Mouse (Mus musculus) midbrain, postnatal 0 days (tissue): ENCODE measurements around the gene Rwdd2a. TPM values are rescaled to one million over a fixed set of nuclear protein-coding genes. Genes with fewer than 3 reads are reported as not detected.

Experiments used
- ATAC-seq: fragments of 200-750 bp; cut with Nextera tagmentation; 2 replicates; pipeline ENCODE4 v1.8.0; 2017; ENCODE audit warnings: moderate number of reproducible peaks, mild to moderate bottlenecking, moderate TSS enrichment, moderate library complexity; ENCODE audit not compliant: low FRiP score
- DNase-seq: peaks from one replicate; pipeline ENCODE4 v3.0.0-alpha.2; 2015; ENCODE audit warnings: low spot score
- H3K27ac ChIP-seq: fragments of 300-500 bp; sonication (generic); 2 replicates; pipeline ENCODE4 v1.5.1; 2014; ENCODE audit warnings: low read depth, mild to moderate bottlenecking, low read length, mixed read lengths
- H3K27me3 ChIP-seq: fragments of 300-500 bp; sonication (generic); 2 replicates; pipeline ENCODE4 v1.6.1; 2014; ENCODE audit warnings: low read length, control low read depth, mixed read lengths; ENCODE audit not compliant: insufficient read depth
- H3K36me3 ChIP-seq: fragments of 300-500 bp; sonication (generic); 2 replicates; pipeline ENCODE4 v1.6.1; 2014; ENCODE audit warnings: low read length, control low read depth, mixed read lengths; ENCODE audit not compliant: insufficient read depth
- H3K4me1 ChIP-seq: fragments of 300-500 bp; sonication (generic); 2 replicates; pipeline ENCODE4 v1.6.1; 2014; ENCODE audit warnings: mild to moderate bottlenecking, control low read depth, antibody characterized with exemption, low read length, mixed read lengths; ENCODE audit not compliant: insufficient read depth
- H3K4me2 ChIP-seq: fragments of 300-500 bp; sonication (generic); 2 replicates; pipeline ENCODE4 v1.6.1; 2014; ENCODE audit warnings: low read depth, mild to moderate bottlenecking, low read length, mixed read lengths; ENCODE audit not compliant: poor library complexity, severe bottlenecking
- H3K4me3 ChIP-seq: fragments of 300-500 bp; sonication (generic); 2 replicates; pipeline ENCODE4 v1.5.1; 2014; ENCODE audit warnings: low read depth, mild to moderate bottlenecking, low read length, moderate library complexity
- H3K9ac ChIP-seq: fragments of 300-500 bp; sonication (generic); replicated peaks from 2 replicates; pipeline ENCODE4 v1.6.1; 2014; ENCODE audit warnings: mild to moderate bottlenecking, low read length, moderate library complexity, mixed read lengths; ENCODE audit not compliant: poor library complexity, severe bottlenecking
- H3K9me3 ChIP-seq: fragments of 300-500 bp; sonication (generic); 2 replicates; pipeline ENCODE4 v1.6.1; 2016; ENCODE audit warnings: low read length, control low read depth
- CTCF ChIP-seq: IDR thresholded peaks from 2 replicates; pipeline ENCODE4 v1.5.1; 2016; ENCODE audit warnings: antibody characterized with exemption, mild to moderate bottlenecking
- WGBS: fragments of 180-500 bp; shearing (Covaris S2); extraction: QIAGEN DNeasy Blood & Tissue Kit; methylation state at CpG from one replicate; pipeline ENCODE4 v1.1.7; 2014; 5-methylcytosine and 5-hydroxymethylcytosine counted together
- polyA plus RNA-seq: library from polyadenylated mRNA; unstranded; fragments of >200 nt; fragmentation: Nextera tagmentation; extraction: Ambion mirVana; gene quantifications from 2 replicates; pipeline ENCODE4 v1.2.1, GENCODE M21; 2015
- total RNA-seq: library from RNA; depleted of rRNA; stranded (reverse); fragments of >200 nt; gene quantifications from 2 replicates; pipeline ENCODE4 v1.2.3, GENCODE M21; 2014; rRNA removed

The Rwdd2a gene
- total RNA-seq: 30.4 and 38.7 TPM in 2 replicates
- polyA plus RNA-seq: 75.0 and 75.5 TPM in 2 replicates

DNA sequence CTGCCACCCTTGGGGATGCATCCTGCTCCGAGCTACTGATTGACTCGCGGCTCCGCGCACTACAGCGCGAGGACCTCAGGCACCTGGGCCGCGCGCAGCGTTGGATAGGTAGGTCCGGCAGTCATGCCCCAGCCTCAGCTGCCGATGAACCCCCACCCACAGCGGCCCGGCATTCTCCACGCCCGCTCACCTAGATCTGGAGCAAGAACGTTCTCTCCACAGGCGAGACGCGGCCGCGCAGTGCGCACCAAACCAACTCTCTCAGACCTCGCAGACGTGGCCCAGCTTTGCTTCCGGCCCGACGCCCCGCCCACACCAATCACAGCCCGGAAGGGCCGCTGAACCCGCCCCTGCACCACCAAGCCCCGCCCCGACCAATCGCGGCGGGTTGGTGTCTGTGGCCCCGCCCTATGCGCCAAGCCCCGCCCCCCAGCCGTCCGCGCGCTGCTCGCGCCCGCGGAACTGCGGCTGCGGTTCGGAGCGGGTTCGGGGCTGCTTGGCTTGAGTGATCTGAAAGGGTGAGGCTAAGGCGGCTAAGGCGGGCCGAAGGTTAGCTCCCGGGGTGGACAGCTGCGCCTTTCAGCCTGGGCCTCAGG lies at the start of gene Rwdd2a, which contains the start of gene Pgm3:
Gene Rwdd2a, plus strand, starts transcription at position 452 of the 596 bp plus-strand sequence.
Gene Pgm3, minus strand, starts transcription at position 303 of the 596 bp plus-strand sequence.
- H3K4me2 ChIP-seq: peak within 1 kb of the TSS; percentile 98
- H3K4me3 ChIP-seq: peak within 1 kb of the TSS; percentile 73
- H3K27ac ChIP-seq: peak within 1 kb of the TSS; percentile 70
- no peaks in the 10 kb centered on the region for H3K27me3 ChIP-seq
- TF ChIP-seq CTCF: no peak
- H3K9ac ChIP-seq: peak within 1 kb of the TSS; percentile 86
- peaks cover 4% of the 10 kb centered on the region for H3K36me3 ChIP-seq
- DNase-seq: peak; percentile 97
- WGBS: under 1% methylated on average over 59 of the region's 59 CpGs
- peaks cover 7% of the 10 kb centered on the region; the same call in 1 of the 2 replicates for H3K4me1 ChIP-seq
- no peaks in the 10 kb centered on the region for H3K9me3 ChIP-seq
- ATAC-seq: peak; percentile 97

DNA sequence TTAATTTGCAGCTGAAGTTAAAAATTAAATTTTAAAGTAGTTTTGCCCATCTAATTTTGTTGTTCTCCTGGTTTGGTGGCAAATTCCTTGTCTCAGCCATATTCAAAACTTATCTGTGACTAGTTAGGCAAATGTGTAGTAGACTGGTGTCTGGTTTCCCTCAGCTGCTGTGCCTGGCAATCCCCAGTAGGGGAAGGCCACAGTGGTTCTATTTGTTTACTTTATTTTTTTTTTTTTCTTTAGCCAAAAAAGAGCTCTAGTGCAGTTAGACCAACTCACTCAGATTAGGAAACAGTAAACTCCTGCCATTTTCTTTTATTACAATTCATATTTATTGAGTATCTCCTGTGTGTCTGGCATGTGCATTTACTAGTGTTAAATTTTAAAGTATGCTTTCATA lies 49.5 kb upstream of the Rwdd2a start:
- Histone ChIP-seq H3K27ac (no peak overlapping the region), H3K4me3 (no peak overlapping the region), H3K4me2 (no peak overlapping the region), H3K4me1 (no peaks in the 10 kb centered on the region), H3K9ac (no peak overlapping the region), H3K36me3 (peaks cover 42% of the 10 kb centered on the region), H3K27me3 (no peaks in the 10 kb centered on the region), H3K9me3 (no peaks in the 10 kb centered on the region)
- DNase-seq: no peak
- no peak for ATAC-seq
- no peak for TF ChIP-seq CTCF

DNA sequence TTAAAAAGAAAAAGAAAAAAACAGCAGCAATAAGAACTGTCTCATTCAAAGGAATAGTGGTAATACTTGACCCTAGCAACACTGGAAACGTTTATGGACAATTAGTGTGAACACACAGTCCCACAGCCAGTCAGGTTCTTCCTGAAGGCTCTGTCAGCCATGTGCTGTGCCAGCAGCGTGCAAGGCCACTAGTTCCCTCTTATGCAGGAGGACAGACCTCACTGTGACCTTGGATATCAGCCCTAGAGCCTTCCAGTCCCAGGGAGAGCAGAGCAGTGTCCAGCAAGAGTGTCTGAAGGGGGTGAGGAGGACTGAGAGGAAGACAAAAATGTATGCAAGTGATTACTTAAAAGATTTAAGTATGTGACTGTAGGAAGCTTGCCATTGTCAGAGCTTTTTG lies 46.2 kb upstream of the Rwdd2a start:
- Histone ChIP-seq H3K9ac (no peak overlapping the region), H3K9me3 (no peaks in the 10 kb centered on the region), H3K4me1 (no peaks in the 10 kb centered on the region), H3K4me2 (no peak overlapping the region), H3K27me3 (no peaks in the 10 kb centered on the region), H3K27ac (no peak overlapping the region), H3K36me3 (peaks cover 33% of the 10 kb centered on the region), H3K4me3 (no peak overlapping the region)
- ATAC-seq (no peak), DNase-seq (no peak)
- WGBS: 59% methylated on average over 2 of the region's 2 CpGs
- TF ChIP-seq CTCF: no peak

DNA sequence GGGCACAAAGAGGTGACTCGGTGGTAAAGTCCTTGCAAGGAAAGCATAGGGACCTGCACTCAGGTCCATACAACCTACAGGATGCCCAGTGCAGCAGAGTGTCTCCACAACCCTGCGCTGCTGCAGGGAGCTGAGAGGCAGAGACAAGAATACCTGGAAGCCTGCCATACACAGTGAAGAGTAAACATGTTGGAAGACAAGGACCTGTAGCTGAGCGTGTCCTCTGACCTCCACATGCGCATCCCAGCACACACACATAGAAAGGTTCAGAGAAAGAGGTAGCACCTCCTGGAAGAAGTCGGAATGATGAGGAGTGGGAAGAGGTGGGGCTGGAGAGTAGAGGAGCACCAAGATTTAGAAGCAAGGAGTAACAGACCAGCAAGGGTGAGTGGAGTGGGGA lies 37.7 kb upstream of the Rwdd2a start:
- no peaks in the 10 kb centered on the region for H3K9me3 ChIP-seq
- no peak for ATAC-seq
- no peak overlapping the region for H3K4me3 ChIP-seq
- peaks cover 31% of the 10 kb centered on the region for H3K36me3 ChIP-seq
- H3K4me2 ChIP-seq: no peak overlapping the region
- H3K9ac ChIP-seq: no peak overlapping the region
- no peaks in the 10 kb centered on the region for H3K27me3 ChIP-seq
- TF ChIP-seq CTCF: no peak
- H3K27ac ChIP-seq: no peak overlapping the region
- DNase-seq: no peak
- WGBS: 90% methylated on average over 5 of the region's 5 CpGs
- H3K4me1 ChIP-seq: no peaks in the 10 kb centered on the region

DNA sequence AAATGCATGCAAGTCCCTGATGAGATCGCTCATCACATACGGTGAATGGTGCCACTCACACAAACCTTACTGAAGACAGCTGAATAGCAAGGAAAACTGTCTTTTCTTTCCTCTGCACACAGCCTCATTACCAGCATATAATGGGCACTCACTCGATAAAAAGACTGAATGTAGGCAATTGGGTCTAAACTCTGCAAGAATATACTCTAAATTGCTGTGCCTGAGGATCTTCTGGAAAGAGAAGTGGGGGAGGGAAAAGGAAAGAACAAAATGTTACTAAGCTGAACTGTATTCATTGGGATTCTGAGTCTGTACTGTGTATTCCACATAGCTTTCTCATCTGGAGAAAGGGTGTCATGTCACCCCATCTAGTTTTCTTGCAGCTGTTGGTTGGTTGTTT lies 28.3 kb upstream of the Rwdd2a start:
- no peak overlapping the region for H3K4me2 ChIP-seq
- H3K4me3 ChIP-seq: no peak overlapping the region
- no peak overlapping the region for H3K27ac ChIP-seq
- H3K9me3 ChIP-seq: no peaks in the 10 kb centered on the region
- 84% methylated on average over 3 of the region's 3 CpGs for WGBS
- peaks cover 37% of the 10 kb centered on the region for H3K36me3 ChIP-seq
- ATAC-seq (no peak), DNase-seq (peak; percentile 3)
- H3K4me1 ChIP-seq: no peaks in the 10 kb centered on the region
- no peaks in the 10 kb centered on the region for H3K27me3 ChIP-seq
- no peak for TF ChIP-seq CTCF
- no peak overlapping the region for H3K9ac ChIP-seq

DNA sequence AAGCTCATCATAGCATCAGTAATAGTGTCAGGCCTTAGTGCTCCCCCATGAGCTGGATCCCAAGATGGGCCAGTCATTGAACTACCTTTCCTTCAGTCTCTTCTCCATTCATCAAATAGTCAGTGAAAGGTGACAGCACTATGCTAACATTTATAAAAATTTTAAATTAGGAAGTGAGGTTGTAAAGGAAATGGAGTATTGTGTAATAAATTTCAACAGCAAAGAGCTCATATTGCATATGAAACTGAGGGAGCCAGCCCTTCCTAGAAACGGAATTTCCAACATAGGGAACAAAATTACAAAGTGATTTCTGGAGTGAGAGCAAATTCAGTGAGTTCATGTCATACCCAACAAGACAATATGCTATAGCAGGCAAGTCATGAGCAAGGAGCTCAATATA lies 27.2 kb upstream of the Rwdd2a start:
- WGBS: 66% methylated on average over 1 of the region's 1 CpGs
- Histone ChIP-seq H3K27me3 (no peaks in the 10 kb centered on the region), H3K27ac (no peak overlapping the region), H3K4me3 (no peak overlapping the region), H3K9me3 (no peaks in the 10 kb centered on the region), H3K36me3 (peaks cover 46% of the 10 kb centered on the region), H3K9ac (no peak overlapping the region), H3K4me2 (no peak overlapping the region), H3K4me1 (no peaks in the 10 kb centered on the region)
- no peak for TF ChIP-seq CTCF
- DNase-seq: no peak
- no peak for ATAC-seq
